Mouse (Mus musculus) urinary bladder, postnatal 36 days (tissue): ENCODE results near the gene Ing1.

ENCODE experiments used
- DNase-seq, 2 experiments: peaks; one replicate each; pipeline ENCODE4 v3.0.0; 2022; ENCODE audit warnings: low spot score in 2 of 2, mixed read lengths in 1 of 2

Ing1 gene

GRCm38 (mm10) chr8:11554799-11555719 is at the start of gene Ing1:
Ing1 (plus strand) TSS chr8:11555571.
- peak; percentile 93 to 94 for DNase-seq

GRCm38 (mm10) chr8:11506074-11506473 is 49.3 kb upstream of the Ing1 start:
- no peak for DNase-seq

GRCm38 (mm10) chr8:11506802-11507201 is 48.6 kb upstream of the Ing1 start:
- DNase-seq, result peak; percentile 25 to 46

GRCm38 (mm10) chr8:11508880-11509279 is 46.5 kb upstream of the Ing1 start:
- DNase-seq, result no peak

- no peak for DNase-seq
These were observed 44.4 kb upstream of the Ing1 start for GRCm38 (mm10) chr8:11510971-11511370.

- no peak for DNase-seq
These were observed 42.7 kb upstream of the Ing1 start for GRCm38 (mm10) chr8:11512711-11513110.

- no peak for DNase-seq
These were observed 42.1 kb upstream of the Ing1 start for GRCm38 (mm10) chr8:11513247-11513646.

- no peak for DNase-seq
These were observed 39.1 kb upstream of the Ing1 start for GRCm38 (mm10) chr8:11516292-11516691.

- DNase-seq, result no peak
These were observed 37.9 kb upstream of the Ing1 start for GRCm38 (mm10) chr8:11517366-11518055.

GRCm38 (mm10) chr8:11518056-11518396 is 37.3 kb upstream of the Ing1 start:
- DNase-seq, result no peak

- DNase-seq, result no peak
These were observed 36.7 kb upstream of the Ing1 start for GRCm38 (mm10) chr8:11518676-11519075.

- no peak for DNase-seq
These were observed 32.0 kb upstream of the Ing1 start for GRCm38 (mm10) chr8:11523331-11523730.

- no peak for DNase-seq
These were observed 25.1 kb upstream of the Ing1 start for GRCm38 (mm10) chr8:11530155-11530770.

- peak in 1 of 2 experiments; percentile 31 for DNase-seq
These were observed 24.5 kb upstream of the Ing1 start for GRCm38 (mm10) chr8:11530849-11531248.

GRCm38 (mm10) chr8:11534494-11534893 is 20.9 kb upstream of the Ing1 start:
- DNase-seq, result no peak

- DNase-seq, result no peak
These were observed 16.3 kb upstream of the Ing1 start for GRCm38 (mm10) chr8:11539049-11539448.

GRCm38 (mm10) chr8:11540182-11540581 is 15.2 kb upstream of the Ing1 start:
- DNase-seq, result no peak

GRCm38 (mm10) chr8:11542031-11542430 is 13.3 kb upstream of the Ing1 start:
- DNase-seq, result no peak

- DNase-seq, result no peak
These were observed 12.5 kb upstream of the Ing1 start for GRCm38 (mm10) chr8:11542866-11543265.

GRCm38 (mm10) chr8:11544386-11544785 is 11.0 kb upstream of the Ing1 start:
- DNase-seq, result peak in 1 of 2 experiments; percentile 22

- DNase-seq, result no peak
These were observed 8.3 kb upstream of the Ing1 start for GRCm38 (mm10) chr8:11547063-11547462.

- no peak for DNase-seq
These were observed 5.7 kb upstream of the Ing1 start for GRCm38 (mm10) chr8:11549706-11550105.
